Mouse (Mus musculus) liver, adult 2 months (tissue): ENCODE results near the gene Zfp580. TPM values are rescaled to one million over a fixed set of nuclear protein-coding genes. Genes with fewer than 3 reads are reported as not detected.

ENCODE experiments used
- DNase-seq: peaks from one replicate; pipeline ENCODE4 v3.0.0-alpha.2; 2011; ENCODE audit warnings: low read depth, low spot score; ENCODE audit errors: extremely low read depth
- H3K27ac ChIP-seq: fragments of 200-500 bp; replicated peaks from 2 replicates; pipeline ENCODE4 v1.5.1; 2012; ENCODE audit warnings: low read depth, mild to moderate bottlenecking, control low read depth, inconsistent platforms, low read length; ENCODE audit not compliant: insufficient read depth
- H3K27me3 ChIP-seq: fragments of 200-500 bp; 2 replicates; pipeline ENCODE4 v1.6.1; 2012; ENCODE audit warnings: mild to moderate bottlenecking, moderate library complexity, low read length, inconsistent platforms; ENCODE audit not compliant: control insufficient read depth, insufficient read depth
- H3K36me3 ChIP-seq: fragments of 200-500 bp; 2 replicates; pipeline ENCODE4 v1.6.1; 2012; ENCODE audit warnings: low read length, inconsistent platforms; ENCODE audit not compliant: control insufficient read depth, insufficient read depth
- H3K4me1 ChIP-seq: fragments of 200-500 bp; 2 replicates; pipeline ENCODE4 v1.6.1; 2011; ENCODE audit warnings: low read length; ENCODE audit not compliant: control insufficient read depth, insufficient read depth
- H3K4me3 ChIP-seq: fragments of 200-500 bp; 2 replicates; pipeline ENCODE4 v1.5.1; 2011; ENCODE audit warnings: low read depth, mild to moderate bottlenecking, control low read depth, low read length, moderate library complexity; ENCODE audit not compliant: insufficient read depth
- H3K79me2 ChIP-seq: fragments of 200-500 bp; 2 replicates; pipeline ENCODE4 v1.6.1; 2012; ENCODE audit warnings: inconsistent platforms, mild to moderate bottlenecking, low read length, moderate library complexity; ENCODE audit not compliant: control insufficient read depth, insufficient read depth
- H3K9ac ChIP-seq: fragments of 200-500 bp; 2 replicates; pipeline ENCODE4 v1.6.1; 2012; ENCODE audit warnings: low read depth, mild to moderate bottlenecking, control low read depth, inconsistent platforms, low read length
- CTCF ChIP-seq: fragments of 200-500 bp; IDR thresholded peaks from 2 replicates; pipeline ENCODE4 v1.5.1; 2011; ENCODE audit warnings: low read depth, low read length, control low read depth
- POLR2A ChIP-seq: fragments of 200-500 bp; IDR thresholded peaks from 2 replicates; pipeline ENCODE4 v1.6.1; 2011; ENCODE audit warnings: low read length, control low read depth; ENCODE audit not compliant: insufficient read depth; ENCODE audit errors: extremely low read depth
- WGBS: fragments of 180-500 bp; shearing (Covaris S2); methylation state at CpG from one replicate; pipeline ENCODE4 v1.1.7; 2018; 5-methylcytosine and 5-hydroxymethylcytosine counted together
- polyA plus RNA-seq: library from polyadenylated mRNA; depleted of rRNA; stranded (reverse); fragments of >200 nt; gene quantifications from 2 replicates; pipeline ENCODE4 v1.2.3, GENCODE M21; 2012
- total RNA-seq: library from RNA; depleted of rRNA; stranded (reverse); fragments of >200 nt; gene quantifications from 2 replicates; pipeline ENCODE4 v1.2.3, GENCODE M21; 2014

Gene Zfp580
- total and polyA plus RNA-seq, 2 experiments, result 0.18 to 1.9 TPM

DNA sequence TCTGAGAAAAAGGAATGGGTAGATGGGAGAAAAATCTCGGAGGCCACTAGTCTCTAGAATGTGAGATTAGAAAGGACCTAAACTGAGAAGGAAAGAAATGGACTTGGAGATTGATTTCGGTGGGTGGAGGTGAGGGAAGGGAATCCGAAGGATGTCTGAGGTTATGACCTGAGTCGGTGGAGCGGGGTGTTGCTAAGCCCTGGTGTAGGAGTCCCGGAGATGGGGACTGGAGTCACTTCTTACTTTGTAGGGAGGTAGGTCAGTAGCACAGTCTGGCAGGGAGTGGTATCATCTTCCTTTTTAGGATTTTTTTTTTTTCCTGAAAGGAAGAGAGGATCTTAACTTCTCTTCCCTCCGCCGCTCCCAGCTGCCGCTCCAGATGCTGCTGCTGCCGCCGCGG is 1.1 kb downstream of the Zfp580 start:
- H3K36me3 ChIP-seq, result no peaks in the 10 kb centered on the region
- peaks cover 3% of the 10 kb centered on the region for H3K4me1 ChIP-seq
- DNase-seq, result no peak
- H3K9ac ChIP-seq, result no peak overlapping the region
- 11% methylated on average over 12 of the region's 12 CpGs for WGBS
- no peak overlapping the region for H3K4me3 ChIP-seq
- no peaks in the 10 kb centered on the region for H3K79me2 ChIP-seq
- TF ChIP-seq POLR2A, result no peak
- TF ChIP-seq CTCF, result no peak
- peaks cover 22% of the 10 kb centered on the region for H3K27me3 ChIP-seq
- no peak overlapping the region for H3K27ac ChIP-seq

- no peak overlapping the region for H3K9ac ChIP-seq
- no peaks in the 10 kb centered on the region for H3K79me2 ChIP-seq
- no peaks in the 10 kb centered on the region for H3K36me3 ChIP-seq
- whole genome bisulfite sequencing, result 12% methylated on average over 45 of the region's 45 CpGs
- DNase-seq, result no peak
- H3K27me3 ChIP-seq, result peaks cover 22% of the 10 kb centered on the region
- H3K4me3 ChIP-seq, result no peak overlapping the region; the same call in 1 of the 2 replicates
- TF ChIP-seq CTCF, result no peak
- no peak for TF ChIP-seq POLR2A
- H3K27ac ChIP-seq, result no peak overlapping the region
- H3K4me1 ChIP-seq, result peaks cover 3% of the 10 kb centered on the region
Measured at GRCm38 (mm10) chr7:5052931-5053343, 1.6 kb downstream of the Zfp580 start.

GRCm38 (mm10) chr7:5053456-5054179 is 2.3 kb downstream of the Zfp580 start:
- TF ChIP-seq CTCF (no peak), POLR2A (no peak)
- Histone ChIP-seq H3K4me3 (no peak overlapping the region), H3K4me1 (peaks cover 3% of the 10 kb centered on the region), H3K27me3 (peaks cover 22% of the 10 kb centered on the region), H3K79me2 (no peaks in the 10 kb centered on the region), H3K9ac (no peak overlapping the region), H3K36me3 (no peaks in the 10 kb centered on the region), H3K27ac (no peak overlapping the region)
- no peak for DNase-seq
- 18% methylated on average over 32 of the region's 32 CpGs for WGBS

- TF ChIP-seq POLR2A, result no peak
- TF ChIP-seq CTCF, result no peak
- Histone ChIP-seq H3K27ac (no peak overlapping the region), H3K9ac (no peak overlapping the region), H3K4me3 (no peak overlapping the region), H3K27me3 (peaks cover 22% of the 10 kb centered on the region), H3K4me1 (peaks cover 3% of the 10 kb centered on the region), H3K36me3 (no peaks in the 10 kb centered on the region), H3K79me2 (no peaks in the 10 kb centered on the region)
- WGBS, result 4% methylated on average over 52 of the region's 55 CpGs
- DNase-seq, result no peak
Measured at GRCm38 (mm10) chr7:5056651-5057263, 5.4 kb downstream of the Zfp580 start.

- no peak overlapping the region for H3K4me3 ChIP-seq
- peaks cover 1% of the 10 kb centered on the region; the same call in 1 of the 2 replicates for H3K4me1 ChIP-seq
- 47% methylated on average over 8 of the region's 8 CpGs for WGBS
- no peak overlapping the region for H3K27ac ChIP-seq
- H3K27me3 ChIP-seq, result peaks cover 22% of the 10 kb centered on the region
- no peak for DNase-seq
- H3K36me3 ChIP-seq, result no peaks in the 10 kb centered on the region
- no peak overlapping the region for H3K9ac ChIP-seq
- no peaks in the 10 kb centered on the region for H3K79me2 ChIP-seq
- TF ChIP-seq CTCF (no peak), POLR2A (no peak)
Measured at GRCm38 (mm10) chr7:5057381-5057780, 6.0 kb downstream of the Zfp580 start.

DNA sequence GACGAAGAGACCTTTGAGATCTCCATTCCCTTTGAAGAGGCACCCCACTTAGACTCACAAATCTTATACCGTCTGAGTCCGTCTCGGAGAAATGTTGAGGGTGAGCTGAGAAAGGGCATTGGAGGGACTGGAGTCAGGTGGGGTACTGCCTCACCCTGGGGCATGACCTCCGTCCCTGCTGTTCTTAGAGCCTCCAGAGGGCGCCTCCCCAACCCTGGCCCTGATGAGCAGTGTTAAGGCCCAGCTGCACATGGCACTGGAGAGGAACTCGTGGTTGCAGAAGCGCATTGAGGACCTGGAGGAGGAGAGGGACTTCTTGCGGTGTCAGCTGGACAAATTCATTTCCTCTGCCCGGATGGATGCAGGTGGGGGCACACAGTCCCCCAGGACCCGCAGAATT is 6.5 kb downstream of the Zfp580 start:
- Histone ChIP-seq H3K79me2 (peaks cover 2% of the 10 kb centered on the region; the same call in 1 of the 2 replicates), H3K4me3 (no peak overlapping the region), H3K27me3 (peaks cover 19% of the 10 kb centered on the region), H3K36me3 (no peaks in the 10 kb centered on the region), H3K4me1 (peaks cover 1% of the 10 kb centered on the region; the same call in 1 of the 2 replicates), H3K27ac (no peak overlapping the region), H3K9ac (no peak overlapping the region)
- WGBS, result 38% methylated on average over 11 of the region's 11 CpGs
- TF ChIP-seq CTCF (peak; percentile 42), POLR2A (no peak)
- DNase-seq, result no peak
